Mouse (Mus musculus) lung, postnatal 25 days (tissue): ENCODE measurements around the gene Srcin1.

Source experiments
- DNase-seq: peaks from one replicate; pipeline ENCODE4 v3.0.0; 2022; ENCODE audit warnings: low spot score

Srcin1 gene

DNA sequence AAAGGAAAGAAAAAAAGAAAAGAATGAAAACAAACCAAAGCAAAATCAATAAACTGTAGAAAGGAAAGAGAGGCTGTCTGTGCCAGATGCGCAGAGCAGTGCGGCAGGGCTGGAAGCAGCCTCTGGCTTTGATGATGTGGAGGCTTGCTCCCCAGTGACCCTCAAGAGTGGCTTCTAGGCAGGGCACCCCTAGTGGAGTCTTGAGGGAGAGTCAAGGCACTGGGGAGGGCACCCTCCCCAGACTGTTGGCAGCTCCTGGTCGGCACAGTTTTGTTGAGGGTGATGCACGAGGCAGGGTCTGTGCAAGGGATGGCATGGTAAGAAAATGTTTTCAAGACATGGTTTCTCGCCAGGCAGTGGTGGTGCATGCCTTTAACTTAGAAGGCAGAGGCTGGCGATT is 113.4 kb downstream of the Srcin1 start:
- DNase-seq: no peak

GRCm38 (mm10) chr11:97461307-97461820 is 114.6 kb downstream of the Srcin1 start:
- no peak for DNase-seq
